Mouse (Mus musculus): ENCODE measurements around the gene Pnrc1. TPM values are rescaled to one million over a fixed set of nuclear protein-coding genes. Genes with fewer than 3 reads are reported as not detected.

Gene Pnrc1
- 100 to 1,000 TPM; 440 to 474 TPM for polyA plus RNA-seq (2017; shearing (Covaris generic))

DNA sequence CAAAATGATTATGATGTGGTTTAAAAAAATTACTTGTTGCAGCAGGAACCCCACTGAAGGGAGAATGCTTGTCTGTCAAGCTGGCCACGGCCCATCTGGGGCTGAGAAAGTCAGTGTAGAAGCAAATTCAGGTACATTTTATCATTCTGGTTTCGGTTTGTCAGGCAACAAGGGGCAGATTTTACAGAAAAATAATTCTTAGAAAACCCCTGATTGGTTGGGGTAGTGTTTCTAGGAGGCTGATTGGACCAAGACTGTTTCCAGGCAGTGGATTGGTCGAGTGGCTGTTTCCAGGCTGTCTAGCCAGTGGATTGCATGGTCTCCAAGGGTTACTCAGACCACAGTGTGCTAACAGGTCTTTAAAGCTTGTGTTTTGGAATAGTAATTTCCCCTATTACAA, at the start of gene Pnrc1:
Gene Pnrc1 (minus strand): TSS at position 162 of the 400 bp plus-strand sequence.

DNA sequence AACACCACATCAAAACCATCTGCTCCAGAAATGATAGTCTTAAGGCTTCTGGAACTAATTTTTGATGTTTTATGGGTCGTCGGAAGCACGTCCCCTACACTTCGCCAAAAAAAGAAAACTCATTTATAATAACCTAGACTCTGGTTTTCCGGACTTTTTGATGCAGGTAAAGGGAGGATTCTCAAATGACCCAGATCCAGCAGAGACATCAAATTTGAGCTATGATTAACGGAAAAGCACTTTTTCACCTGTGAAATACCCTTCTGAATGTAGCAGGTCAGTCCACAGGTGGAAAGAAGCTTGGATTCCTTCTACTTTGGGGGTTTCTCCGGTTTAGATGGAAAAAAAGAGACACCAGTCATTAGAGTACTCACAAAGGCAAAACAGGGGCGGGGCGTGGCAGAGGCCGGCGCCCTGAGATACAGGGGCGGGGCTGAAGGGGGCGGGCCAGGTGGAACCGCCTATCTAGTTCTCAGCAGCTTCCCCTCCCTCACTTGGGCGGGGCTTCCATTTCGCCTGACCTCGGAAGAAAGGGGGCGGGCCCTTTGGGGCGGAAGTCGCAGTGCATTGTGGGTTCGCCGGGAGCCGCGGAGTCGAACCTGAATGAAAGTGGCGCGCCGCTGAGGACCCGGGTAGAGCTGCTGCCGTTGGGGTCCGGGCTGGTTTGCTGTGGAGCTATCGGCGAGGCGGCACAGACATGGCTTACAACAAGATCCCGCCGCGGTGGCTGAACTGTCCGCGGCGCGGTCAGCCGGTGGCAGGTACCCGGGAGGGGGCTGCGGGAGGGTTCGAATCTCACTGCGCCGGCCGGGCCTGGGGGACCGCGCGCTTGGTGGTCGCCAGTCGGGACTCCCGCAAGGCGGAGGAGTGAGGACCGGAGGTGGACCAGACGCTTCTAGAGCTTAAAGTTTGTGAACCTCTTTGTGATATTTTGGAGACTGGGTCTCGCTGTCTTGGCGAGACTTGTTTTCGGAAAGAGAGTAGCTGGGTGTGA, 20.1 kb upstream of the Pnrc1 start, which contains the start of gene Rngtt:
Gene Rngtt (plus strand): TSS at position 548 of the 994 bp plus-strand sequence.

DNA sequence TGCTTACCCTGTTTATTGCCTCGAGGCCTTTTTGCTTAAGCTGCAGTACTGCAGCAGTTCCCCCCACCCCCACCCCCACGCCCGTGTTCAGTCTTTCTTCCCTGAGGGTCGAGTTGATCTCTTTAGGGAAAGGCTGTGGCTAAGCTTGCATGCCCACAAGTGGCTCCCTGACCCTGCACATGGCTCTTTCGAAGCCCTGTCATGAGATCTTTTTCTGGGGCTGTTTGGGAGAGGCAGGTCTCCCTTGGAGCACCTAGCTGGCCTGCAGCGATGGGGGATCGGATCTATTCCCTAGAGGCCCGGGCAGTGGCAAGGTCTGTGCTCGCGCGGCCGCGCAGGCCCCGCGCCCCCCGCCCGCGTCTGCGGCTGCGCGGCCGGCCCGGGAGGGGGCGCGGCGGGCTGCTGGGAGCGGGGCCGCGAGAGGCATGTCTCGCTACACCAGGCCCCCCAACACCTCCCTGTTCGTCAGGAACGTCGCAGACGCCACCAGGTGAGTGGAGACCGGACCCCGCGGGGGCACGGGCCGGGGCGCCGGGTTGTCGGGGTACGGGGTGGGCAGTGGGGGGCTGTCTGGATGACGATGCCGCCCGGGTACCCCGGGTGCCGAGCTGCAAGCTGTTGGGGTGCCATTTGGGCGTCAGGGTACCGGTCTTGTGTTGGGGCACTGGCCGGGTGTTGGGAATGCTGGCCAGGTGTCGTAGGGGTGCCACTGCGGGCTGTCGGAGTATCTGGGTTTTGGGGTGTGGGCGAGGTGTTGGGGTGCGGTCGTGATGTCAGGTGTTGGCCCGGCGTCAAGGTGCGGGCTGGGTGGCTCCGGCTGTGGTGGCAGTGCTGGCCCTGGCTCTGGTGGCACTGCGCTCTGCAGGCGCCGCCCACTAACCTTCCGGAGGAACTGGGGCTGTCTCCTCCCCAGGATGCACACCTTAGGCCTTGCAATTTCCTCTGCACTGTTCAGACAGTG, 80.8 kb downstream of the Pnrc1 start, which contains the start of gene Srsf12:
Gene Srsf12 (plus strand): TSS at position 111 of the 961 bp plus-strand sequence.

Other genes starting within 250 kb of the Pnrc1 start
- gene Gabrr2, start 227.2 kb downstream of the Pnrc1 start, polyA plus RNA-seq (2017; shearing (Covaris generic)), result 10 to 100 TPM; 11.8 to 57.3 TPM
- not detected for gene Gabrr1, start 157.6 kb downstream of the Pnrc1 start, polyA plus RNA-seq (2017; shearing (Covaris generic))
- gene Pm20d2, start 100.4 kb downstream of the Pnrc1 start, polyA plus RNA-seq (2017; shearing (Covaris generic)), result under 1 TPM in 1 of 2 experiments, not detected in 1; 0.21 TPM
- gene Srsf12, start 81.2 kb downstream of the Pnrc1 start, polyA plus RNA-seq (2017; shearing (Covaris generic)), result 1 to 10 TPM; 2.4 to 6.9 TPM
- 10 to 100 TPM; 54.5 to 55.2 TPM for gene Rngtt, start 20.1 kb upstream of the Pnrc1 start, polyA plus RNA-seq (2017; shearing (Covaris generic))

All from activated CD4-positive, CD25-positive, alpha-beta regulatory T cell (primary cell).